Mouse (Mus musculus) ES-E14 (cell line): ENCODE data around the gene E130114P18Rik.

Source experiments
- CHD2 ChIP-seq: IDR thresholded peaks from 2 replicates; pipeline ENCODE4 v1.6.1; 2014; ENCODE audit warnings: mild to moderate bottlenecking, low read depth, low read length, inconsistent platforms
- ZNF384 ChIP-seq: IDR thresholded peaks from 2 replicates; pipeline ENCODE4 v1.6.1; 2012; ENCODE audit warnings: low read depth, low read length, inconsistent platforms

GRCm38 (mm10) chr4:97784236-97784635 lies 6.4 kb upstream of the E130114P18Rik start:
- no peak for TF ChIP-seq ZNF384
- no peak for TF ChIP-seq CHD2
